Mouse (Mus musculus): ENCODE results near the gene Olfr665.
"Not testable (repeated sequence)": the region's sequence is repeated elsewhere in the genome, so short reads cannot be mapped to it uniquely, and the experiment has no call there.

Olfr665 gene

GRCm38 (mm10) chr7:104877731-104878130 is at the start of gene Olfr665:
Gene Olfr665 (plus strand): TSS chr7:104878031.
- no peak for DNase-seq (ENCODE audit: low spot score)

- DNase-seq (ENCODE audit: low spot score): no peak
Observed at GRCm38 (mm10) chr7:104842503-104842902, 35.3 kb upstream of the Olfr665 start, which contains the start of gene Usp17lb. Gene Usp17lb (minus strand): TSS chr7:104842603.

GRCm38 (mm10) chr7:104843731-104844287 is 34.0 kb upstream of the Olfr665 start:
- no peak for DNase-seq (ENCODE audit: low spot score)

- DNase-seq (ENCODE audit: low spot score): not testable (repeated sequence)
Observed at GRCm38 (mm10) chr7:104851546-104851945, 26.3 kb upstream of the Olfr665 start.

- no peak for DNase-seq (ENCODE audit: low spot score)
Observed at GRCm38 (mm10) chr7:104855248-104855750, 22.5 kb upstream of the Olfr665 start.

GRCm38 (mm10) chr7:104856709-104857108 is 21.1 kb upstream of the Olfr665 start, which contains the start of gene Usp17la:
Gene Usp17la (plus strand): TSS chr7:104857009.
- DNase-seq (ENCODE audit: low spot score): not testable (repeated sequence)

- no peak for DNase-seq (ENCODE audit: low spot score)
Observed at GRCm38 (mm10) chr7:104857683-104858082, 20.1 kb upstream of the Olfr665 start.

- no peak for DNase-seq (ENCODE audit: low spot score)
Observed at GRCm38 (mm10) chr7:104861381-104861780, 16.4 kb upstream of the Olfr665 start.

- no peak for DNase-seq (ENCODE audit: low spot score)
Observed at GRCm38 (mm10) chr7:104895852-104896251, 18.0 kb downstream of the Olfr665 start, which contains the start of gene Olfr666. Gene Olfr666 (minus strand): TSS chr7:104895952.

- no peak for DNase-seq (ENCODE audit: low spot score)
Observed at GRCm38 (mm10) chr7:104921382-104921781, 43.6 kb downstream of the Olfr665 start, which contains the start of gene Olfr667. Gene Olfr667 (minus strand): TSS chr7:104921482.

- DNase-seq (ENCODE audit: low spot score): no peak
Observed at GRCm38 (mm10) chr7:104927957-104928356, 50.1 kb downstream of the Olfr665 start, which contains the start of gene Olfr668. Gene Olfr668 (minus strand): TSS chr7:104928057.

All from left cerebral cortex, adult 11 months (tissue).